Mouse (Mus musculus) cerebellum, adult 2 months (tissue): Measurements from ENCODE around the gene Prom1.

Source experiments
- CTCF ChIP-seq: fragments of 200-500 bp; IDR thresholded peaks from 2 replicates; pipeline ENCODE4 v1.5.1; 2011; ENCODE audit warnings: low read depth, mild to moderate bottlenecking, control low read depth, low read length, moderate library complexity, borderline replicate concordance; ENCODE audit not compliant: insufficient read depth
- POLR2A ChIP-seq: fragments of 200-500 bp; IDR thresholded peaks from 2 replicates; pipeline ENCODE4 v1.6.1; 2011; ENCODE audit warnings: low read length, control low read depth, borderline replicate concordance; ENCODE audit not compliant: insufficient read depth

DNA sequence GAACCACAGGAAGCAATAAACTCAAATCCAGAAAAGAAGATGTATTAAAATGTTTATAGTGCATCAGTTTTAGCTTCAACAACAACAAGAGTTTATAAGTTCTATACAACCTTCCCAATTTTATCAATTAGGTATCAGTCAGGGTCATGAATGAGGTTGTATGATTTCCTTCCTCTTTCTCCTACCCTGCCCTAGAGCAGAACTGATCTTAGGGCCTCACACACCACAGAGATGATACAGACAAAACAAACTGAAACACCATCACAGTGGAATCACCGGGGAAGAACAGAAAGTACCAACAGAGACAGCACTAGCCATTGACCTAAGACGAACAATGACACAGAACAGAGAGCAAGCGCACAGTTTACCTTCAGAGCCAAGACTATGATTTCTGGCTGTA is 43.6 kb downstream of the Prom1 start:
- TF ChIP-seq CTCF (no peak), POLR2A (no peak)
